Mouse (Mus musculus): ENCODE measurements around the gene Hoxd13.

The Hoxd13 gene

GRCm38 (mm10) chr2:74663291-74663925, 4.7 kb upstream of the Hoxd13 start:
- no peak for DNase-seq

GRCm38 (mm10) chr2:74666411-74666810, 1.7 kb upstream of the Hoxd13 start:
- no peak for DNase-seq

- no peak for DNase-seq
These were observed 794 bp upstream of the Hoxd13 start for GRCm38 (mm10) chr2:74667191-74667841.

- DNase-seq, result no peak
These were observed 490 bp downstream of the Hoxd13 start for GRCm38 (mm10) chr2:74668370-74669229.

- no peak for DNase-seq
These were observed 1.1 kb downstream of the Hoxd13 start for GRCm38 (mm10) chr2:74669230-74669578.

- DNase-seq, result no peak
These were observed 1.6 kb downstream of the Hoxd13 start for GRCm38 (mm10) chr2:74669650-74670235.

- no peak for DNase-seq
These were observed 2.6 kb downstream of the Hoxd13 start for GRCm38 (mm10) chr2:74670632-74671188.

- no peak for DNase-seq
These were observed 3.7 kb downstream of the Hoxd13 start for GRCm38 (mm10) chr2:74671847-74672246.

GRCm38 (mm10) chr2:74672481-74673362, 4.6 kb downstream of the Hoxd13 start:
- no peak for DNase-seq

GRCm38 (mm10) chr2:74673835-74674425, 5.8 kb downstream of the Hoxd13 start:
- no peak for DNase-seq

GRCm38 (mm10) chr2:74674881-74675665, 7.0 kb downstream of the Hoxd13 start, which contains the start of gene Hoxd12:
TSS of gene Hoxd12 (plus strand) at chr2:74675013.
- no peak for DNase-seq

- no peak for DNase-seq
These were observed 7.7 kb downstream of the Hoxd13 start for GRCm38 (mm10) chr2:74675666-74676282.

GRCm38 (mm10) chr2:74676376-74677052, 8.4 kb downstream of the Hoxd13 start:
- no peak for DNase-seq

GRCm38 (mm10) chr2:74677106-74677505, 9.0 kb downstream of the Hoxd13 start:
- no peak for DNase-seq

GRCm38 (mm10) chr2:74678891-74679595, 10.9 kb downstream of the Hoxd13 start, which contains the start of gene Hoxd11:
TSS of gene Hoxd11 (plus strand) at chr2:74679557.
- no peak for DNase-seq

GRCm38 (mm10) chr2:74679596-74679971, 11.5 kb downstream of the Hoxd13 start:
- DNase-seq, result no peak

GRCm38 (mm10) chr2:74679980-74680379, 11.9 kb downstream of the Hoxd13 start:
- DNase-seq, result no peak

GRCm38 (mm10) chr2:74680561-74681398, 12.7 kb downstream of the Hoxd13 start:
- DNase-seq, result no peak
